Mouse (Mus musculus): Measurements from ENCODE around the gene Tmem161b. TPM values are rescaled to one million over a fixed set of nuclear protein-coding genes. Genes with fewer than 3 reads are reported as not detected.
"Not testable (repeated sequence)": the region's sequence is repeated elsewhere in the genome, so short reads cannot be mapped to it uniquely, and the experiment has no call there.

Tmem161b gene
- polyA plus RNA-seq, 1 experiment, result 15.9 TPM

DNA sequence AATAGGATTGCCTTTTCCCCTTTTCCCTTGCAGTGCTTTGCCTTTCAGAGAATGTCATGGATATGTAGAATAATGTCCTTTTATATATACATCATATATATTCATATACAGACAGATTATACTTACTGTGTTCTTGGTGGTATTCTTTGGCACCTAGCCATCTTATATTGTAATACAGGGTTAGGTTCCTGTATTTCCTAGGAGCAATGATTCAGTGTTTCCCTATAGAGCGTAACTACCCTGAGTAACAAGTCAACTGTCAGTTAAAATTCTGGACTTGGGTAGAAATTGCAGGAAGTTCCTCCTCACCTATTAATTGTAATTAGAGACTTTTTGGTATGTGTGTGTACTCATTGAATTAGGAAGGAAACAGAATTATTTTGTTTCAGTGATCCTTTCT, 33.0 kb downstream of the Tmem161b start:
- H3K4me3 ChIP-seq (ENCODE audit: insufficient read depth, low read length), result no peak overlapping the region
- no peaks in the 10 kb centered on the region for H3K4me1 ChIP-seq (ENCODE audit: control insufficient read depth, insufficient read depth, low read length)
- no peak for TF ChIP-seq CTCF (IDR thresholded peaks at IDR 0.05; ENCODE audit: borderline replicate concordance, insufficient read depth, low read length)
- TF ChIP-seq POLR2A (IDR thresholded peaks at IDR 0.05; ENCODE audit: low read depth, low read length), result no peak
- no peak overlapping the region for H3K27ac ChIP-seq (ENCODE audit: insufficient read depth, low read length)

DNA sequence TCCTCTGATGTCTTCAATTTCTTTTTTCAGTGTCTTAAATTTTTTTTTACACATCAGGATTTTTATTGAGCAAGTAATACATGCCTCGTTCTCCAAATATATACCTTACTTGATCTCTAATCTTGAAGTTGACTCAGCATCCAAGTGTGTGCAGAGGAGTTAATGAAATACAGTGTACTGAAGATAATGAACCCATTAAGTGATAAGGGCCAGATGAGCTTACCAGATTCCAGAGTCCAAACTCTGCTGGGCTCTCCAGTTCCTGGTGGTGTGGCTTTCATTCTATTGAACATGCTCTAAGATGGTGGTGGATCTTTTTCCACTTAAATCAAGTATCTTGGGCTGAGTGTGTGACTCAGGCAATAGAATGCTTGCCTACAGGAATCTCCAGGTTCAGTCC, 42.3 kb downstream of the Tmem161b start:
- not testable (repeated sequence) for H3K4me3 ChIP-seq (ENCODE audit: insufficient read depth, low read length); H3K4me1 ChIP-seq (ENCODE audit: control insufficient read depth, insufficient read depth, low read length); H3K27ac ChIP-seq (ENCODE audit: insufficient read depth, low read length)

DNA sequence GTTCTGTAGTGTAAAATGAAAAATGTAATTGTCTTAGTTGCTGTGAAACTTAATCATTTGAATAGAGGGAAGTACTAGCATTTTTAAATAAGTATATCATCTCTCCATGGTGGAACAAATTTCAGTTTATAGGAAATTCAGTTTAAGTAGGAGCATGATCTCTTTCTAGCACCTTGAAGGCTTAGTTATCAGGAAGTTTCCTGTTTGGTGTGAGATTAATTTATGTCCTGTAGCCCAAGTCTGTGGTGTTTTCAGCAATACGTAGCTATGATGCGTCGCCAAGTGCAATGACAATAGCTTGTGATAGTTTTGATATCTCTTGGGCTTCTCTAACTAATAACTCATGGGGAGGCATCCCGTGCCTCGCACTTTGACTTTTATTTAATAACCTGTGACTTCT, 54.1 kb downstream of the Tmem161b start:
- no peak overlapping the region for H3K27ac ChIP-seq (ENCODE audit: insufficient read depth, low read length)
- peaks cover 3% of the 10 kb centered on the region for H3K4me1 ChIP-seq (ENCODE audit: control insufficient read depth, insufficient read depth, low read length)
- H3K4me3 ChIP-seq (ENCODE audit: insufficient read depth, low read length), result no peak overlapping the region
- no peak for TF ChIP-seq CTCF (IDR thresholded peaks at IDR 0.05; ENCODE audit: borderline replicate concordance, insufficient read depth, low read length)
- TF ChIP-seq POLR2A (IDR thresholded peaks at IDR 0.05; ENCODE audit: low read depth, low read length), result no peak

DNA sequence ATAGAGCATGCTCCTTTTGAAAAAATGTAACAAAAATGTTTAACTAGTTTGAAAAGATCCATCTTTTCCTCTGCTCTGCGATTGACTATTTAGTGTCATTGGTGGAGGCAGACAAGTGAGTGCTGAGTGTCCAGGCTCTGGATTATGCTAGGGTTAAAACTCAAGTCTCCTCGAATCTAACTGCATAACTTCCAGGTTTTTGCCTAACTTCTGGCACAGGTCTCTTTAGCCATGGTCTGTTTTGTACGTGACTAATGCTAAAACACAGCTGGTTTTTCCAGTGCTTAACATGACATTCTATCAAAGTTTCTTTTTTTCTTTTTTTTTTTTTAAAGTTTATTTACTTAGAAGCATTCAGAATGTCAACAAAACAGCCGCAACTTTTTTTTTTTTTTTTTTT, 58.3 kb downstream of the Tmem161b start:
- TF ChIP-seq CTCF (IDR thresholded peaks at IDR 0.05; ENCODE audit: borderline replicate concordance, insufficient read depth, low read length) (no peak), POLR2A (IDR thresholded peaks at IDR 0.05; ENCODE audit: low read depth, low read length) (no peak)
- no peak overlapping the region for H3K27ac ChIP-seq (ENCODE audit: insufficient read depth, low read length)
- H3K4me3 ChIP-seq (ENCODE audit: insufficient read depth, low read length), result no peak overlapping the region
- H3K4me1 ChIP-seq (ENCODE audit: control insufficient read depth, insufficient read depth, low read length), result no peaks in the 10 kb centered on the region

DNA sequence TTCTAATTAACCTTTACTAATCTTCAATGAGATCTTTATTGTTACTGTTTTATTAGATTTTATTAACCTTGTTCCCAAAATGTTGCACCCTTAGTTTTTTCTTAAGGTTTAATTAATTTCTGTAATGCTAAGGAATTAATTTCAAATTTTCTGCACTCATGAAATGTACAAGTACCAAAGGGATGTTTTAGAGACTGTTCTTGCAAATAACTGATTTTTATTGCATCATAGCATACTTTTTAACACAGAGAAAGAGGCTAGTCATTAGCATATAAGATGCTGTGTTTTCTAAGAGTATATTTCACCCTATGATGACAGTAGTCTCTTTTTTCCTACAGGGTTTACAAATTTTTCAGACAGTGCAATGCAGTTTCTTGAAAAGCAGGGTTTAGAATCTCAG, 60.9 kb downstream of the Tmem161b start:
- Histone ChIP-seq H3K27ac (ENCODE audit: insufficient read depth, low read length) (no peak overlapping the region), H3K4me1 (ENCODE audit: control insufficient read depth, insufficient read depth, low read length) (no peaks in the 10 kb centered on the region), H3K4me3 (ENCODE audit: insufficient read depth, low read length) (no peak overlapping the region)
- no peak for TF ChIP-seq CTCF (IDR thresholded peaks at IDR 0.05; ENCODE audit: borderline replicate concordance, insufficient read depth, low read length)
- TF ChIP-seq POLR2A (IDR thresholded peaks at IDR 0.05; ENCODE audit: low read depth, low read length), result no peak

DNA sequence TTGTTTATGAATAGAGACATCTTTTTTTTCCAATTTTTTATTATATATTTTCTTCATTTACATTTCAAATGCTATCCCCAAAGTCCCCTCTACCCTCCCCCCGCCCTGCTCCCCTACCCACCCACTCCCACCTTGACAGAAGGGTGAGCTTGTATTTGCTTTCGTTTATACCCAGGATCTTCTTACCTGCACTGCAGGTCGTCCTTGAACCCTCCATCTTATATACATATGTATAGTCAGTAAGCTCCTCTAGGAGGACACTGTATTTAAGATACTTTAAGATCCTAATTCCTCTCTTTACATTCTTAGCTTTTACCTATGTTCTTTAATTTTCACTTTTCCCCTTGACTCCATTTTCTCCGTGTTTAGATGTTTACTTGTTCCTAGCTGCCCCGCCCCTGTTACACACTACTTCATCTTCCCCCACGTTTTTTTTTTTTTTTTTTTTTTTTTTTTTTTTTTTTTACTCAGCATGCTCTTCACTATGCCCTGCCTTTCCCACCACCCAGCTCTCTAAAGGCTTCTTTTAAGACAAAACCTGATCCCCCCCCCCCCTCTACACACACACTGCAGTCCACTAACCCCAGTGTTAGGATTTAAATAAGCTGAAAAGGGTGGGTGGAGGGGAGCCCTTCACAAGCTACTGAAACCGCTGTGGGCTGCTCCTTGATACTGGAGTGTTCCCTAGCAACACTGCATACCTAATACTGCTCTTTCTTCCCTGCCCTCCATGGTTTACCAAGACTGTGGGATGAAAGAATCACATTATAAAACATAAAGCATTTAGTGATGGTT, 62.9 kb downstream of the Tmem161b start:
- no peak for TF ChIP-seq POLR2A (IDR thresholded peaks at IDR 0.05; ENCODE audit: low read depth, low read length)

DNA sequence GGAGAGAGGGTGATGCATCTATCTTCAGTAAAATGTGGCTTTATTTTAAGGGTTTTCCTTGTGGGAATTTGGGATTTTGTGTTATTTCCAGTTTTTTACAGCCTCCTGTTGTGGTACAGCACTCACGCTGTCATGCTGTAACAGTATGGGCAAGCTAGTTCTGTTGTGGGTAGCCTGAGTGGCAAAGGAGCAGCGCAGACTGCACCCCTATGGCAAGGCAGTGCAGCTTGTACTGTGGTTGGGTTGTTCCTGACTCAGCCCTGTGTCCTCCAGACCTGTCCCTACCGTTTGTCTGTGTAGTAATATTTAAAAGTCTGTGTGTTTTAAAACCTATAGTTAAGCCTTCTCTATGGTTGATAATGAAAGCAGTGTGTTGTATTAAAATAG, 63.5 kb downstream of the Tmem161b start:
- no peak overlapping the region for H3K4me3 ChIP-seq (ENCODE audit: insufficient read depth, low read length)
- no peak overlapping the region for H3K27ac ChIP-seq (ENCODE audit: insufficient read depth, low read length)
- no peak for TF ChIP-seq CTCF (IDR thresholded peaks at IDR 0.05; ENCODE audit: borderline replicate concordance, insufficient read depth, low read length)
- no peak for TF ChIP-seq POLR2A (IDR thresholded peaks at IDR 0.05; ENCODE audit: low read depth, low read length)
- no peaks in the 10 kb centered on the region for H3K4me1 ChIP-seq (ENCODE audit: control insufficient read depth, insufficient read depth, low read length)

More for the DNA sequence above, 62.9 kb downstream of the Tmem161b start:
- Histone ChIP-seq H3K4me3 (ENCODE audit: insufficient read depth, low read length) (no peak overlapping the region), H3K27ac (ENCODE audit: insufficient read depth, low read length) (no peak overlapping the region), H3K4me1 (ENCODE audit: control insufficient read depth, insufficient read depth, low read length) (no peaks in the 10 kb centered on the region)

DNA sequence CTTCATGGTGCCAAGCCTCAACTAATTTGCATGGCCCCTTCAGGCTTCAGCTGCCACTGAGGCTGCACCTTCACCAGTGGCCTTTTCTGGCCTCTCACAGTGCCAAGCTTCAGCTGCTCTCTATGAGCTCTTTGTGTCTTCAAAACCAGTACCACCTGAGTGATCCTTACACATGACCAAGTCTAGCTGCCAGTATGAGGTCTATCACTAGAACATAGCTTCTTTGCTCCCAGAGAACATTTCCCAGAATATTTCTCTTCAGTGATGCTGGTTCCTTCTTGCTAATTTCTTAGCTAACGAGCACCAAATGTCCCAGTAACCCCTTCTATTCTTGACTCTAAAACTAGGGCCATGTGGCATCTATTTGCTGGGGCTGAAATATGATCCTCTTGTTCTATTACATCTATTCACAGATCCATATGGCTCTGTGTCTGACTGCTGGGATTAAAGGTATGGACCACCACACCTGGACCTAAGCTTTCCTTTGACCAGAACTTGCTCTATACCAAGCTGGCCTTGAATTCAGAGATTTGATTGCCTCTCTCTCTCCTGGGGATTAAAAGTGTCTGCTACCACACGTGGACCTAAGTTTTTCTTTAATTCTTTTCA, 77.5 kb downstream of the Tmem161b start:
- TF ChIP-seq CTCF (IDR thresholded peaks at IDR 0.05; ENCODE audit: borderline replicate concordance, insufficient read depth, low read length) (no peak), POLR2A (IDR thresholded peaks at IDR 0.05; ENCODE audit: low read depth, low read length) (no peak)
- Histone ChIP-seq H3K27ac (ENCODE audit: insufficient read depth, low read length) (no peak overlapping the region), H3K4me1 (ENCODE audit: control insufficient read depth, insufficient read depth, low read length) (no peaks in the 10 kb centered on the region), H3K4me3 (ENCODE audit: insufficient read depth, low read length) (no peak overlapping the region)

DNA sequence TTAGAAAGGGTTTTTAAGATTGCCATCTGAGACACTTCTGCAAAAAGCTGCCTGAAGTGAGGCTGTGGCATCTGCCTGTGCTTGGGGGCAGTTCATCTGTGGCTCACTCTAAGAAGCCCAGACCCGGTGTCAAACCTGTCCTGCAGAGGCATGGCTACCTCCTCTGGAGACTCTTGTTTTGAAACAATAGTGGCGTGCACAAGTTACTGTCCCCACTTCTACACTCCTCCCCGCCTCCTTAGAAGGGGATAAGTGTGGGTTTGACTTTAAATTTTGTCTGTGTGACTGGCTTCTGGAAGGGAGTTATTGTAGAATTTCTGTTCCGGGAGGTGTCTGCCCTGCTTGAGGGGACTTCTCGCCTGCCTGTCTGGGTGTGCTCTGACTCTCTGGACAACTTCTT, 121.2 kb downstream of the Tmem161b start:
- no peaks in the 10 kb centered on the region for H3K4me1 ChIP-seq (ENCODE audit: control insufficient read depth, insufficient read depth, low read length)
- TF ChIP-seq CTCF (IDR thresholded peaks at IDR 0.05; ENCODE audit: borderline replicate concordance, insufficient read depth, low read length), result no peak
- no peak for TF ChIP-seq POLR2A (IDR thresholded peaks at IDR 0.05; ENCODE audit: low read depth, low read length)
- no peak overlapping the region for H3K4me3 ChIP-seq (ENCODE audit: insufficient read depth, low read length)
- H3K27ac ChIP-seq (ENCODE audit: insufficient read depth, low read length), result no peak overlapping the region

DNA sequence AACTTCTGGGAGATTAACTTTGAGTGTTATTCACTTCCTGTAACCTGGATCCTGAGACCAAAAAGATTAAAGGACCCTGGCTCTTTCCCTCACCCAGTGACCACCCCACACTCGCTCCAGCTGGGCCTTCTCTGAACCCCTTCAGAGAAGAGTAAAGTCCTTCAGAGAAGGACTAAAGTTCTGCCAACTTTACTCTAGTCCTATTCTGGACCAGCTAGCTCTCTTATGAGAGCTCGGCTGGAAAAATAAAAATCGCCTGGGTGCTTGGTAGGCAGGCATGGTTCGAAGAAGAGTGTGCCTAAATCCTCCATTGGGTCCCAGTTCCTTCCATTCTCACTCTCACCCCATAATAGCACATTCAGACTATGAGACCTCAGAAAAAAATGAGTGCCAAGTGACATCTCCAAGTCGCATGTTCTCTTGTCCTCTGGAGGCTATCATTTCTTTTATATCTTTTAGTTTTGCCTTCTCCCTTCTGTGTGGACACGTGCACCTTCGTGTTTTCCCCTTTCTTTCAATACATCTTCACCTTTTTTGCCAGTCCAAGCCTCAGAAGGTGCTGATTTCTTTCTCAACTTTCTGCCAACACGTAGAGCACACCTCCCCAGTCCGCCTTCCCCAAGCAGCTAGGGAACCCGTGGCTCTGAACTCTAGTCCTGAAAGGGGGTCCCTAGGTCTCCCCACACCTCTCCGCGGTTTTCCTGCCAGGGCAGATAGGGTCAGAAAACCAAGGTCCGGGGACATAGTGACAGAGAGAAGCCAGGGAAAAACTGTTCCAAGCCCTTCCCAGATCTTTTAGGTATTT, 121.8 kb downstream of the Tmem161b start:
- H3K4me3 ChIP-seq (ENCODE audit: insufficient read depth, low read length), result no peak overlapping the region
- no peak overlapping the region for H3K27ac ChIP-seq (ENCODE audit: insufficient read depth, low read length)
- no peaks in the 10 kb centered on the region for H3K4me1 ChIP-seq (ENCODE audit: control insufficient read depth, insufficient read depth, low read length)
- TF ChIP-seq POLR2A (IDR thresholded peaks at IDR 0.05; ENCODE audit: low read depth, low read length), result no peak
- TF ChIP-seq CTCF (IDR thresholded peaks at IDR 0.05; ENCODE audit: borderline replicate concordance, insufficient read depth, low read length), result no peak
